Mouse (Mus musculus): ENCODE data around the gene Bcl9. TPM values are rescaled to one million over a fixed set of nuclear protein-coding genes. Genes with fewer than 3 reads are reported as not detected.

The Bcl9 gene
- total RNA-seq, 2 experiments from 2014 or later, result 24.6 to 27.2 TPM

- no peak for DNase-seq
- intact Hi-C loops (cut with DNase I), result no loop called here
Observed at GRCm38 (mm10) chr3:97298856-97299465, 1.2 kb upstream of the Bcl9 start.

- intact Hi-C loops (cut with DNase I), result loop anchor here (1.0 kb wide), 1 partner anchor 69 kb away; no protein-coding TSS in a partner anchor
- DNase-seq, result peak; percentile 53 to 54
Observed at GRCm38 (mm10) chr3:97296941-97297552, 670 bp downstream of the Bcl9 start.

- no peak for DNase-seq
- intact Hi-C loops (cut with DNase I), result no loop called here
Observed at GRCm38 (mm10) chr3:97294334-97294733, 3.4 kb downstream of the Bcl9 start.

- intact Hi-C loops (cut with DNase I), result no loop called here
- no peak for DNase-seq
Observed at GRCm38 (mm10) chr3:97284878-97285277, 12.8 kb downstream of the Bcl9 start.

DNA sequence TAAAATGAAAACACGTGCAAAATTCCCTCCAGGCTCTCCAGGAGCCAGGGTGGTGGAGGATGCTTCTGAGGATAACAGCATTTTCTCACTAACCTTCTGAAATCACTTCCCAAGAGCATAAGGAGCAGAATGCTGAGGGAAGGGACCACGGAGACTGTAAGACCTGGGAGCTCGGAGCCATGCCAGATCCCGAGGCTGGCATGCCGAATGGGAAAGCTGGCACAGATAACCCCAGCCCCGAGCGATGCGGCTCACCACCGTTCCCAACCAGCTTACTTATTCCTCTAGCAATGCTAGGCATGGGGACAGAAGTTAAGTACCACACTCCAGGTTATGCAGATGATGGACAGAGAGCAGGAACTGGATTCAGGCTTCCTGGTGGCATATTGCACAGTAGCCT is 13.7 kb downstream of the Bcl9 start:
- intact Hi-C loops (cut with DNase I), result no loop called here
- no peak for DNase-seq

DNA sequence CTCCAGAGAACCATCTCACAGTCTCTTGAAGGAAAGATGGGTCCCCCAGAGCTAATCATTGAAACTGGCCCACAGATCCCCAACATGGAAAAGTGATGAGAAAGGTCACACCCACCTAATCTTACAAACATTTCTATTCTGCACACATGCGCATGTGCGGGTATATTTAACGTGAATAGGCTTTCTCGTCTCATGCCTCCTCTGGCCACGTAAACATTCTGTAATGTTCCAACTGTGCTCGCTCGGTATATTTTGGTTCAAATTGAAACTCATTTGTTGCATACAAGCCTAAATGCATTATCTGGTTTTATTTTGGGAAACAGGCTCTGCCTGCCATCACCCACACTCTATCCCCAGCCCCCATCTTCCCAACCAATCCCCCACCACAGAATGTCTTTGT is 16.3 kb downstream of the Bcl9 start:
- intact Hi-C loops (cut with DNase I), result no loop called here
- DNase-seq, result no peak

- DNase-seq, result no peak
- intact Hi-C loops (cut with DNase I), result no loop called here
Observed at GRCm38 (mm10) chr3:97275708-97276107, 22.0 kb downstream of the Bcl9 start.

DNA sequence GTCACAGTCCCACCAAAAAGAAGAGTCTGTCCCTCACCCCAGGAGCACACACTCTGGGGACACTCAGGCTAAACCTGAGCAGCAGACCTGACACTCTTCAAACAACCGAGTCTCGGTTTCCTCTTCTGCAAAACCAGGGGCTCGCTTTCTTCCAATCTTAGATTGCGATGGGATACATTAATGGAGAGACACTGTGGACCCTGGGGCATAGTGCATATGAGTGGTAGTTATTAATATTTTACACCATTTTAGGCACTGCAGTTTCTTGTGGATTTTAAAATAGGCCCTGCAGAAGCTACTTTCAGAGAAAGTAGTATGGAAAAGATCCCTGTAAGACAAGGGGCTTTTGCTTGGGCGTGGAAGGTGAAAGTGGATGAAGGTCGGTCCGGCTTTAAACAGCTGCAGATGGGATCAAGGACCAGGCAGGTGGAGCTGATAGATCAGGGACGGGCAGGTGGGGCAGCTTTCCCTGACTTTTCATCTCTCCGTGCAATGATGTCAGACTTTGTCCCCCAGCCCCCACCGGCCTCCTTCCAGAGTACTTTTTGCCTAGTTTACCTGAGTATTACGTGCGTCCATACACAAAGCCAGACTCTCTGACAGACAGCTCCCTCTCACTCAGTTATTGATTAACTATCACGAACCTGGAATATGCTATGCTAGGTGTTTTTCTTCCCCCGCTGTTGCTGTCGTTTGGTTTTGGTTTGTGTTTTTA is 23.0 kb downstream of the Bcl9 start:
- intact Hi-C loops (cut with DNase I), result no loop called here
- DNase-seq, result no peak

DNA sequence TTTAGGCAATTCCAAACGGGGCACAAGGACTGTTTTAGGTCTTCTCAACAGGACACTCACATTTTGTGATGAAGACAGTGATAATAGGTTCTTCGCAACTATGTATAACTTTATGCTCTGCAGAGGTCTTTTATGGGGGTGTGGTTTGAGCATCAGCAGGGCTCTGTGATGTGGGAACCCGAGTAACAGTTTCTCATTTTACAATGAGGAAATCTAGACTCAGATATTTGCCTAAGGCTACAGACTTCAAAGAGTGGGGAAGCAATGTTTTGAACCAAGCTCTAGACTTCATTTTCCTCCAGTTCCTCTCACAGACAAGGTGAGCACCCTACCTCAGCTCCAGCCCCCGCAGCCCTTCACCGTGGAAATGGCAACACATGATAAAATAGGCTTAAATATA is 23.8 kb downstream of the Bcl9 start:
- DNase-seq, result no peak
- intact Hi-C loops (cut with DNase I), result no loop called here

- intact Hi-C loops (cut with DNase I), result no loop called here
- no peak for DNase-seq
Observed at GRCm38 (mm10) chr3:97265667-97266415, 31.9 kb downstream of the Bcl9 start.

- intact Hi-C loops (cut with DNase I), result no loop called here
- no peak for DNase-seq
Observed at GRCm38 (mm10) chr3:97262235-97262634, 35.5 kb downstream of the Bcl9 start.

DNA sequence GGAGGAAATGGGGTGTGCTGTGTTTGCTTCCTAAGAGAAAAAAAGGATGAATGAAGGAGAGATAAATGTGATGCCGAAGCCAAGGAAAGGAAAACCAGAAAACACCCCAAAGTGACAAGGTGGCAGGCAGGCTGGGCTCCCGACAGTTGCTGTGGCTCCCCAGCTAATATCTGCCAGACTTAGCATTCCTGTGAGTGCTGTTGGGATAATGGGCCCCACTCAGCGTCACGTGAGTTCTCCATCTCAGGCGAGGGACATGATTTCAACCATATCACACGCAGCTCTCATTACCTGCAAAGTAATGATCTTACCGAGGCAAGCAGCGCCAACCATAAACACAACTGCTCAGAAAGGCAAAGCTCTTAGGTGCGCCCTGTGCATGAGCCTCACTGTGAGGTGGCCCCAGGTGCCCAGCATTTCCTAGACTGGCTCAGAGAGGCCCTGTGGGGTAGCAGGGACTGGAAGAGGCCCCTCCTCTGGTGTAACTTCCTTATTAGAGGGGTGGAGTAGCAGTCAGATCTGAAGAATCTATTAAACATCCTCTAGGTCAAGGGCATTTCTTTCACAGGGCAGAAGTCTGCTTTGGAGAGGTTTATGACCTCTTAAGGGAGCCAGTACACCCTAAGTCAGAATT is 41.9 kb downstream of the Bcl9 start:
- intact Hi-C loops (cut with DNase I), result no loop called here
- no peak for DNase-seq

GRCm38 (mm10) chr3:97254861-97255465 is 42.8 kb downstream of the Bcl9 start:
- DNase-seq, result no peak
- intact Hi-C loops (cut with DNase I), result no loop called here

DNA sequence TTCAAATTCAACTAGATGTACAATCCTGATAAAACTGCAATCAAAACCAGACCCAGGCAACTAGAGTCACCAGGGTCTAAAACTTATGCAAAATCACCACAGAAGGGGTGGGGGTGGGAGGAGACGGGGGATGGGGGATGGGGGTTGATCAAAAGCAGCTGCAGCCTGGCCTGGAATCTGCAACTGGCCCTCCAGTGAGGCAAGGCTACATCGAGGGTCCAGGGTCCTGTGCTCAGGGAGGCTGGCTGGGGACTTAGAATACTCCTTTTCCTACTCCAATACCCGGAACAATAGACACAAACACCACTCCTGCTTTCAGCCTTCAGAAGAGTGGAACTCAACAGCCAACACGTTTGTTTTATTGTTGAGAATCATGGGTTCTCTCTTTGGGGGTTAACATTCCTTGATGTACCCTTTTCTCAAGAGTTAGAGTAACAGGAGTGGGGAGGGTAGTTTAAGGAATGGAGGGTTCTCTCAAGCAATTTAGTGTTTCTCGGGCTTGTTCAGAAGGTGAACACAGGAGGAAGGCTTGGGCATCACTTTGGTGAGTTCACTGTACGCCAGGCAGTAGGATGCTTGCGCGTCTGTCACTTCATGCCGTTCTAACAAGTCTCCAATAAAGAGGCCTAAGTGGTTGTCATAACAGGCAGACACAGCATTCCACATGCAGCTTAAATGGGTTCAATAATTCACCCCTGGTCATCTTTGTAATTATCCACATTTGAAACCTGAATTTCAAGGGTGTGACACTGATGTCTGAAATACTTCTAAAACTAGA is 43.7 kb downstream of the Bcl9 start:
- intact Hi-C loops (cut with DNase I), result no loop called here
- no peak for DNase-seq

GRCm38 (mm10) chr3:97252896-97253295 is 44.8 kb downstream of the Bcl9 start:
- intact Hi-C loops (cut with DNase I), result no loop called here
- DNase-seq, result no peak

DNA sequence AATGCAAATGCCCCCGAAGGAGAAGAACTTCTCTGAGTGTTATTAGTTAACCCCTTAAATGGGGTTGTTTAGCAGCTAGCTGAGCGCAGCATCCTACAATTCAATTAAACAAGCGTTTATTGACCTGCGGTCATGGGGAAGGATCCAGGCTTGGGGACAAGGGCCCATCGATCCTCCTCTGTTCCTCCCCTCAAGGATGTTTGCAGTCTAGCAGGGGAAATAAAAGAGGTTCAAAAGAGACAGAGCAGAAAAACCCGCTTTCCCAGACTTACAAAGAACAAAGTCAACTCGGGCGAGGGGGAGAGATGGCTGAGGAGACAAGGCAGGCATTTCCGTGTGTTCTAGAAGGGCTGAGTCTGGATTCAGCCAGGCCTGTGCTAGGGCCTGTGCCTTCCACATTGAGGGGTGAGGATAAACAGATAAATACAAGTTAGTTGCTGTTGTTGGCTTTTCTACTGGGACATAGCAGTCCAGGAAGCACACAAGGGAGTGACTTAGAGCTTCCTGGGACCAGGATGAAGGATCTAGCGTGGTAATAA is 55.0 kb downstream of the Bcl9 start:
- no peak for DNase-seq
- intact Hi-C loops (cut with DNase I), result no loop called here

DNA sequence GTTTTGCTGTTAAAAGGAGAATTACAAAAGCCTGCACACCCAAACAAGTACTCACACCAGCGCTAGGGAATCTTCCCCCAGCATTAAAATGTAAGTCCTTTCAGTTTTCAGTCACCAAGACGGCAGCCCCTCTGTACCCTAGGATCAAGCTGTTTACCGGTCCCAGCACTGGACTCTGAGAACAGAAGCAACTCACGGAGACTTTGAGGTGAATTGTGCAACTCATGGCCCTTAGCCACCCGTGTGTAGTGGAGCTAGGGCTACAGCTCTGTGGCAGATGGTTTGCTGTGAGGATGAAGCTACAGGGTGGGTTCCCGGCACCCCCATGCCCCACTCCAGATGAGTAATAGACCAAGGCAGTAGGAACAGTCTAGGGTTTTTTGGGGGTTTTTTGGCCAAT is 55.9 kb downstream of the Bcl9 start:
- DNase-seq, result no peak
- intact Hi-C loops (cut with DNase I), result no loop called here

- intact Hi-C loops (cut with DNase I), result no loop called here
- no peak for DNase-seq
Observed at GRCm38 (mm10) chr3:97239793-97240192, 57.9 kb downstream of the Bcl9 start.

GRCm38 (mm10) chr3:97239316-97239715 is 58.4 kb downstream of the Bcl9 start:
- no peak for DNase-seq
- intact Hi-C loops (cut with DNase I), result no loop called here

Data from heart, postnatal 14 days (tissue).